Mouse (Mus musculus) MEL (cell line): ENCODE measurements around the gene Hbb-bs. TPM values are rescaled to one million over a fixed set of nuclear protein-coding genes. Genes with fewer than 3 reads are reported as not detected.

Experiments used
- DNase-seq: peaks from one replicate; pipeline ENCODE4 v3.0.0; 2011; ENCODE audit warnings: low read depth, low spot score
- H3K27ac ChIP-seq: 2 replicates; pipeline ENCODE4 v1.5.1; 2012; ENCODE audit warnings: low read depth, mild to moderate bottlenecking, control low read depth, low read length, moderate library complexity; ENCODE audit not compliant: control insufficient read depth
- H3K27me3 ChIP-seq, 2 experiments: fragments of 150-350 bp in 1 of 2; sonication (generic) in 1 of 2; 2 replicates each; pipeline ENCODE4 v1.6.1; 2012; ENCODE audit warnings: low read length in 2 of 2, mild to moderate bottlenecking in 2 of 2, improper control_type of control experiment in 1 of 2, moderate library complexity in 1 of 2; ENCODE audit not compliant: insufficient read depth in 2 of 2, control insufficient read depth in 1 of 2
- H3K36me3 ChIP-seq, 2 experiments: 2 replicates each; pipeline ENCODE4 v1.6.1; 2012 to 2014; ENCODE audit warnings: low read length in 2 of 2, improper control_type of control experiment in 1 of 2, inconsistent platforms in 1 of 2, mild to moderate bottlenecking in 1 of 2; ENCODE audit not compliant: insufficient read depth in 2 of 2, control insufficient read depth in 1 of 2
- H3K4me1 ChIP-seq, 2 experiments: fragments of 150-350 bp in 1 of 2; sonication (generic) in 1 of 2; 2 replicates each; pipeline ENCODE4 v1.6.1; 2012; ENCODE audit warnings: low read length in 2 of 2, improper control_type of control experiment in 1 of 2, mild to moderate bottlenecking in 1 of 2; ENCODE audit not compliant: insufficient read depth in 2 of 2, control insufficient read depth in 1 of 2
- H3K4me3 ChIP-seq, 2 experiments: fragments of 150-350 bp in 1 of 2; sonication (generic) in 1 of 2; 2 replicates each; pipeline ENCODE4 v1.5.1; 2012; ENCODE audit warnings: low read depth in 2 of 2, low read length in 2 of 2, mild to moderate bottlenecking in 2 of 2, moderate library complexity in 2 of 2, control low read depth in 1 of 2, improper control_type of control experiment in 1 of 2; ENCODE audit not compliant: control insufficient read depth in 1 of 2, insufficient read depth in 1 of 2
- H3K79me2 ChIP-seq: 2 replicates; pipeline ENCODE4 v1.6.1; 2012; ENCODE audit warnings: mild to moderate bottlenecking, low read length, moderate library complexity; ENCODE audit not compliant: control insufficient read depth, poor library complexity, insufficient read depth
- H3K9ac ChIP-seq: 2 replicates; pipeline ENCODE4 v1.6.1; 2012; ENCODE audit warnings: low read depth, mild to moderate bottlenecking, control low read depth, low read length, moderate library complexity; ENCODE audit not compliant: control insufficient read depth, poor library complexity, severe bottlenecking
- H3K9me3 ChIP-seq: fragments of 150-350 bp; sonication (generic); replicated peaks from 2 replicates; pipeline ENCODE4 v1.6.1; 2012; ENCODE audit warnings: mild to moderate bottlenecking, low read length, improper control_type of control experiment, moderate library complexity; ENCODE audit not compliant: insufficient read depth
- CHD1 ChIP-seq: IDR thresholded peaks from 2 replicates; pipeline ENCODE4 v1.6.1; 2012; ENCODE audit warnings: low read depth, mild to moderate bottlenecking, inconsistent platforms, low read length, improper control_type of control experiment
- E2F4 ChIP-seq: IDR thresholded peaks from 2 replicates; pipeline ENCODE4 v1.6.1; 2011; ENCODE audit warnings: low read depth, low read length, improper control_type of control experiment, borderline replicate concordance
- EP300 ChIP-seq, 2 experiments: IDR thresholded peaks; 2 replicates each; pipeline ENCODE4 v1.6.1; 2011; ENCODE audit warnings: improper control_type of control experiment in 2 of 2, low read length in 2 of 2, low read depth in 1 of 2, mild to moderate bottlenecking in 1 of 2
- ETS1 ChIP-seq: IDR thresholded peaks from 2 replicates; pipeline ENCODE4 v1.6.1; 2012; ENCODE audit warnings: low read depth, mild to moderate bottlenecking, inconsistent platforms, low read length, improper control_type of control experiment, moderate library complexity
- GABPA ChIP-seq: IDR thresholded peaks from 2 replicates; pipeline ENCODE4 v1.6.1; 2012; ENCODE audit warnings: low read depth, mild to moderate bottlenecking, inconsistent platforms, low read length, improper control_type of control experiment, moderate library complexity
- JUND ChIP-seq: IDR thresholded peaks from 2 replicates; pipeline ENCODE4 v1.6.1; 2011; ENCODE audit warnings: low read depth, mild to moderate bottlenecking, improper control_type of control experiment, low read length
- MAFK ChIP-seq: IDR thresholded peaks from 2 replicates; pipeline ENCODE4 v1.6.1; 2011; ENCODE audit warnings: low read depth, mild to moderate bottlenecking, low read length, improper control_type of control experiment, borderline replicate concordance
- MEF2A ChIP-seq: IDR thresholded peaks from 2 replicates; pipeline ENCODE4 v1.6.1; 2014; ENCODE audit warnings: low read depth, mild to moderate bottlenecking, inconsistent platforms, low read length, improper control_type of control experiment; ENCODE audit not compliant: poor library complexity, insufficient replicate concordance, severe bottlenecking; ENCODE audit errors: extremely low read depth
- MXI1 ChIP-seq: IDR thresholded peaks from 2 replicates; pipeline ENCODE4 v1.6.1; 2011; ENCODE audit warnings: mild to moderate bottlenecking, low read depth, low read length, improper control_type of control experiment
- MYC ChIP-seq: IDR thresholded peaks from 2 replicates; pipeline ENCODE4 v1.6.1; 2011; ENCODE audit warnings: low read depth, mild to moderate bottlenecking, low read length, improper control_type of control experiment, moderate library complexity
- POLR2AphosphoS5 ChIP-seq: IDR thresholded peaks from 2 replicates; pipeline ENCODE4 v1.6.1; 2012; ENCODE audit warnings: low read depth, borderline replicate concordance, mild to moderate bottlenecking, inconsistent platforms, low read length, moderate library complexity, mixed read lengths
- RAD21 ChIP-seq: IDR thresholded peaks from 2 replicates; pipeline ENCODE4 v1.6.1; 2011; ENCODE audit warnings: mild to moderate bottlenecking, low read depth, low read length, improper control_type of control experiment
- RCOR1 ChIP-seq: IDR thresholded peaks from 2 replicates; pipeline ENCODE4 v1.6.1; 2012; ENCODE audit warnings: low read depth, mild to moderate bottlenecking, inconsistent platforms, low read length, improper control_type of control experiment
- SIN3A ChIP-seq: IDR thresholded peaks from 2 replicates; pipeline ENCODE4 v1.6.1; 2012; ENCODE audit warnings: low read length, improper control_type of control experiment, inconsistent platforms
- TCF12 ChIP-seq: IDR thresholded peaks from 2 replicates; pipeline ENCODE4 v1.6.1; 2014; ENCODE audit warnings: low read depth, mild to moderate bottlenecking, inconsistent platforms, low read length, improper control_type of control experiment, moderate library complexity
- USF1 ChIP-seq: IDR thresholded peaks from 2 replicates; pipeline ENCODE4 v1.6.1; 2014; ENCODE audit warnings: low read depth, mild to moderate bottlenecking, inconsistent platforms, low read length, improper control_type of control experiment, moderate library complexity
- USF2 ChIP-seq, 2 experiments: IDR thresholded peaks; 2 replicates each; pipeline ENCODE4 v1.6.1; 2011 to 2012; ENCODE audit warnings: improper control_type of control experiment in 2 of 2, low read length in 2 of 2, borderline replicate concordance in 1 of 2, inconsistent platforms in 1 of 2, low read depth in 1 of 2, mild to moderate bottlenecking in 1 of 2; ENCODE audit not compliant: insufficient read depth in 1 of 2
- ZKSCAN1 ChIP-seq: IDR thresholded peaks from 2 replicates; pipeline ENCODE4 v1.6.1; 2012; ENCODE audit warnings: low read depth, mild to moderate bottlenecking, inconsistent platforms, low read length, improper control_type of control experiment, moderate library complexity
- ZNF384 ChIP-seq: IDR thresholded peaks from 2 replicates; pipeline ENCODE4 v1.6.1; 2012; ENCODE audit warnings: low read depth, mild to moderate bottlenecking, inconsistent platforms, low read length, improper control_type of control experiment
- polyA plus RNA-seq, 2 experiments: library from polyadenylated mRNA; stranded (reverse) in 1 of 2; unstranded in 1 of 2; fragments of >175 nt in 1 of 2; fragments of >200 nt in 1 of 2; gene quantifications; 2 replicates each; pipeline versions ENCODE4 v1.2.1 to v1.2.4; 2012; ENCODE audit warnings: low replicate concordance in 2 of 2, low read depth in 1 of 2; ENCODE audit not compliant: insufficient read length in 2 of 2, insufficient read depth in 1 of 2, missing spikeins in 1 of 2
- total RNA-seq: library from RNA; depleted of rRNA; stranded (reverse); fragments of 300-350 nt; gene quantifications from 2 replicates; pipeline ENCODE4 v1.2.3, GENCODE M21; 2012

Gene Hbb-bs
- total and polyA plus RNA-seq, 3 experiments: 79.0 to 208 TPM; not detected in 1

DNA sequence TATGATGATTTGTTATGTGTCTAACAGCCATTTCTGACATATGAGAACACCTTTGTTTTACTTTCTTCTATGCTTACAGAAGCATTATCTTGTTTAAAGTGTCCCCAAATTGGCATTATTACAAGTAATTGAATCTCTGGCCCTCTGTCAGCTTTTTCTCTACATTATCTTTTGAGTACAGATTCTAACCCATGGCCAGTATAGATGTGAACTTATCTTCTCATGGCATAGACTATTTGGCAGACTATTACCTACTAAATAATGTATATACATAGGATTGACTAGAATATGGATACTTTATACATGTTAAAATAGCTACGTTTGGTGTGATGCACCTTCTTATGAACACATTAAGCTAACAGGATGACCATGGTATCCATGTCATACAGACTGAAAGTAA lies 26.8 kb upstream of the Hbb-bs start (continued):
- TF ChIP-seq USF2 (IDR thresholded peaks at IDR 0.05; ENCODE audit: borderline replicate concordance in 1 of 2, insufficient read depth in 1 of 2, low read depth in 1 of 2, low read length in 2 of 2): no peak
- TF ChIP-seq TCF12: peak; percentile 95
- TF ChIP-seq GABPA: no peak

DNA sequence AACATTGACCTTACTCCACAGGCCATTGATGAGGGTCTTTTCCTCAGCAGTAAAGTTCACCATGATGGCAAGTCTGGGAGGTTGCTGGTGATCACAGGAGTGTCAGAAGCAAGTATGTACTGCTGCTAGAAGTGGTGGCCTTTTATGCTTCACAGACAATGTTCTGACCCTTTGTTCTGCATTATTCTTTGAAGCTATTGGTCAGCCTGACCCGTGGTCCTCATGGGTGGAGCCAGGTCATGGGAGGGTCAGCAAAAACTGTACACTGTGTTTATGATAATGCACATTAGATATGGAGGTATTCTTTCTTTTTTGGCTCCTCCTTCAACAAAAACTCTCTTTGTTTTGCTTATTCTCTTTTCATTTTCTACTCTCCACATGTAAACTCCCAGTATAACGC lies 25.2 kb upstream of the Hbb-bs start, which contains the start of gene Hbb-y:
Hbb-y (minus strand) TSS at position 127 of the 400 bp plus-strand sequence.
- H3K79me2 ChIP-seq: no peaks in the 10 kb centered on the region
- no peaks in the 10 kb centered on the region for H3K9me3 ChIP-seq
- no peak within 1 kb of the TSS for H3K27ac ChIP-seq
- H3K4me3 ChIP-seq: no peak within 1 kb of the TSS
- H3K4me1 ChIP-seq: peaks cover 6 to 16% of the 10 kb centered on the region in 2 experiments
- no peaks in the 10 kb centered on the region for H3K27me3 ChIP-seq
- no peak for TF ChIP-seq POLR2AphosphoS5
- H3K36me3 ChIP-seq: peaks cover 0 to 15% of the 10 kb centered on the region in 2 experiments; a peak in 2 of 4 replicates
- H3K9ac ChIP-seq: no peak within 1 kb of the TSS
- no peak for DNase-seq

DNA sequence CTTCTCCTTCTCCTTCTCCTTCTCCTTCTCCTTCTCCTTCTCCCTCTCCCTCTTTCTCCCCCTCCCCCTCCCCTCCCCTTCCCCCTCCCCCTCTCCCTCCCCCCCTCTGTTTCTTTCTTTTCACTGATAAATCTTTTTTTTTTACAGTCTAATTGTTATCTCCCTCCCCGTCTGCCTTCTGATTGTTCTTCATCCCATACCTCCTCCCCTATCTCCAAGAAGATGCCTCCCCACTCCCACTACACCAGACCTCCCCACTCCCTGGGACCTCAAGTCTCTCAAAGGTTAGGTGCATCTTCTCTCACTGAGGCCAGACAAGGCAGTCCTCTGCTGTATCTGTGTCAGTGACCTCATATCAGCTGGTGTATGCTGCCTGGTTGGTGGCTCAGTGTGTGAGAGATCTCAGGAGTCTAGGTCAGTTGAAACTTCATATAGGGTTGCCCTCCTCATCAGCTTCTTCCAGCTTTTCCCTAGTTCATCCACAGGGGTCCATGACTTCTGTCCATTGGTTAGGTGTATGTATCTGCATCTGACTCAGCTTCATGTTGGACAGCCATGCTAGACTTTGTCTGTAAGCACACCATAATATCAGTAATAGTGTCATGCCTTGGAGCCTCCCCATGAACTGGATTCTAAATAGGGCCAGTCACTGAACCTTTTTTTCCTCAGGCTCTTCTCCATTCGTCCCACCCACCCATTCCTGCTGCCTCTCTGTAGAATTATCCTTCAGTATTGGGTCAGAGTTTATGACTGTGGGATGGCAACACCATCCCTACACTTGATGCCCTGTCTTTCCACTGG lies 16.8 kb upstream of the Hbb-bs start:
- H3K36me3 ChIP-seq: peaks cover 0 to 4% of the 10 kb centered on the region in 2 experiments; a peak in 2 of 4 replicates
- no peak for DNase-seq
- no peak overlapping the region for H3K4me3 ChIP-seq
- H3K27me3 ChIP-seq: no peaks in the 10 kb centered on the region
- H3K27ac ChIP-seq: no peak overlapping the region
- H3K9me3 ChIP-seq: no peaks in the 10 kb centered on the region
- TF ChIP-seq RCOR1 (0 out of 2 replicates have a peak, but pooled peaks have one; percentile 10), ZNF384 (0 out of 2 replicates have a peak, but pooled peaks have one; percentile 37), JUND (no peak), EP300 (IDR thresholded peaks at IDR 0.05; ENCODE audit: low read depth in 1 of 2, low read length in 2 of 2) (peak in 1 of 2 experiments; percentile 33; a peak in 1 of 4 replicates)
- peaks cover 4 to 9% of the 10 kb centered on the region in 2 experiments for H3K4me1 ChIP-seq
- H3K79me2 ChIP-seq: no peaks in the 10 kb centered on the region
- H3K9ac ChIP-seq: no peak overlapping the region

DNA sequence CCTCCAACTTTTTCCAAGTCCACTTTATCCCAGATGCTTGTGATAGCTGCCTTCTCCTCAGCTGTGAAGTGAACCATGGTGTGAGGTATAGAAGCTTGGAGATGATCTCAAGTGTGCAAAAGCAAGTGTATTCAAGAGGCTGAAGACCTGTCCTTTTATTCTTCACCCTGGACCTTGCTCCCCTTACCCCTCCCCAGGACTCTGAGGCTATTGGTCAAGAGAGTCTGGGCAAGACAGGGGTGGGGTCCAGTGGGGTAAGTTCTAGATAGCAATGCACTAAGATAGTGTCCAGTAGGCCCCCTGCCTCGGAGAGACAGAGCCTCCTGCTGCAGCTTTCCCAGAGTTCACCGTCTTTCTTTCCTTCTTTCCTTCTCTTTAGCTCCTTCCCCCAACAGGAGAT lies 15.1 kb upstream of the Hbb-bs start, which contains the start of gene Hbb-bh1:
Hbb-bh1 (minus strand) TSS at position 131 of the 400 bp plus-strand sequence.
- Histone ChIP-seq H3K4me1 (peaks cover 7 to 12% of the 10 kb centered on the region in 2 experiments), H3K9me3 (no peaks in the 10 kb centered on the region), H3K36me3 (peaks cover 0 to 4% of the 10 kb centered on the region in 2 experiments; a peak in 2 of 4 replicates), H3K27me3 (no peaks in the 10 kb centered on the region), H3K4me3 (no peak within 1 kb of the TSS), H3K9ac (no peak within 1 kb of the TSS), H3K79me2 (no peaks in the 10 kb centered on the region), H3K27ac (no peak within 1 kb of the TSS)
- TF ChIP-seq E2F4 (no peak), USF2 (IDR thresholded peaks at IDR 0.05; ENCODE audit: borderline replicate concordance in 1 of 2, insufficient read depth in 1 of 2, low read depth in 1 of 2, low read length in 2 of 2) (no peak), MAFK (no peak), ZKSCAN1 (no peak), SIN3A (no peak), USF1 (no peak), CHD1 (no peak), MYC (no peak), RAD21 (no peak), MEF2A (no peak), MXI1 (no peak), ETS1 (no peak), GABPA (no peak)
- no peak for DNase-seq
